Mouse (Mus musculus) embryonic facial prominence, embryonic 14.5 days (tissue): ENCODE results near the gene Nacc1. TPM values are rescaled to one million over a fixed set of nuclear protein-coding genes. Genes with fewer than 3 reads are reported as not detected.
"Not testable (repeated sequence)": the region's sequence is repeated elsewhere in the genome, so short reads cannot be mapped to it uniquely, and the experiment has no call there.

Source experiments
- ATAC-seq: fragments of 200-750 bp; cut with Nextera tagmentation; 2 replicates; pipeline ENCODE4 v1.8.0; 2017; ENCODE audit warnings: low read depth, moderate number of reproducible peaks, moderate TSS enrichment
- DNase-seq: peaks from one replicate; pipeline ENCODE4 v3.0.0-alpha.2; 2015; ENCODE audit warnings: low spot score
- H3K27ac ChIP-seq: fragments of 300-500 bp; sonication (generic); replicated peaks from 2 replicates; pipeline ENCODE4 v1.5.1; 2014; ENCODE audit warnings: low read depth, mild to moderate bottlenecking, low read length, moderate library complexity
- H3K27me3 ChIP-seq: fragments of 300-500 bp; sonication (generic); replicated peaks from 2 replicates; pipeline ENCODE4 v1.6.1; 2014; ENCODE audit warnings: low read length; ENCODE audit not compliant: control insufficient read depth, insufficient read depth
- H3K36me3 ChIP-seq: fragments of 300-500 bp; sonication (generic); 2 replicates; pipeline ENCODE4 v1.6.1; 2014; ENCODE audit warnings: low read length, mixed read lengths; ENCODE audit not compliant: control insufficient read depth, insufficient read depth
- H3K4me1 ChIP-seq: fragments of 300-500 bp; sonication (generic); 2 replicates; pipeline ENCODE4 v1.6.1; 2014; ENCODE audit warnings: antibody characterized with exemption, low read length; ENCODE audit not compliant: control insufficient read depth, insufficient read depth
- H3K4me2 ChIP-seq: fragments of 300-500 bp; sonication (generic); 2 replicates; pipeline ENCODE4 v1.6.1; 2014; ENCODE audit warnings: low read depth, mild to moderate bottlenecking, low read length, moderate library complexity, mixed read lengths
- H3K4me3 ChIP-seq: fragments of 300-500 bp; sonication (generic); 2 replicates; pipeline ENCODE4 v1.5.1; 2014; ENCODE audit warnings: low read depth, mild to moderate bottlenecking, low read length
- H3K9ac ChIP-seq: fragments of 300-500 bp; sonication (generic); 2 replicates; pipeline ENCODE4 v1.6.1; 2014; ENCODE audit warnings: low read depth, mild to moderate bottlenecking, low read length, moderate library complexity, mixed read lengths
- H3K9me3 ChIP-seq: fragments of 300-500 bp; sonication (generic); 2 replicates; pipeline ENCODE4 v1.6.1; 2016; ENCODE audit warnings: low read length; ENCODE audit not compliant: control insufficient read depth
- WGBS: fragments of 180-500 bp; shearing (Covaris S2); extraction: QIAGEN DNeasy Blood & Tissue Kit; methylation state at CpG from one replicate; pipeline ENCODE4 v1.1.7; 2014; 5-methylcytosine and 5-hydroxymethylcytosine counted together
- polyA plus RNA-seq: library from polyadenylated mRNA; unstranded; fragments of >200 nt; fragmentation: Nextera tagmentation; extraction: Ambion mirVana; gene quantifications from 2 replicates; pipeline ENCODE4 v1.2.1, GENCODE M21; 2014

Nacc1 gene
- polyA plus RNA-seq, 1 experiment from 2014 or later = 19.7 TPM

- no peak overlapping the region for H3K27ac ChIP-seq
- DNase-seq = no peak
- no peak for ATAC-seq
- no peaks in the 10 kb centered on the region for H3K9me3 ChIP-seq
- H3K27me3 ChIP-seq = no peaks in the 10 kb centered on the region
- H3K4me2 ChIP-seq = no peak overlapping the region
- 49% methylated on average over 10 of the region's 10 CpGs for WGBS
- H3K4me1 ChIP-seq = peaks cover 19% of the 10 kb centered on the region
- no peak overlapping the region for H3K4me3 ChIP-seq
- no peaks in the 10 kb centered on the region for H3K36me3 ChIP-seq
- H3K9ac ChIP-seq = 0 out of 2 replicates have a peak overlapping the region, but pooled peaks have one; percentile 14
Observed at GRCm38 (mm10) chr8:84633841-84634584, 53.6 kb downstream of the Nacc1 start.

GRCm38 (mm10) chr8:84631813-84632212 is 55.8 kb downstream of the Nacc1 start:
- WGBS = 90% methylated on average over 3 of the region's 4 CpGs
- no peak overlapping the region for H3K9ac ChIP-seq
- H3K27me3 ChIP-seq = no peaks in the 10 kb centered on the region
- H3K4me3 ChIP-seq = no peak overlapping the region
- no peak overlapping the region for H3K27ac ChIP-seq
- H3K36me3 ChIP-seq = no peaks in the 10 kb centered on the region
- DNase-seq = no peak
- no peak for ATAC-seq
- no peaks in the 10 kb centered on the region for H3K9me3 ChIP-seq
- H3K4me1 ChIP-seq = peaks cover 15% of the 10 kb centered on the region
- no peak overlapping the region for H3K4me2 ChIP-seq

- 81% methylated on average over 4 of the region's 4 CpGs for WGBS
- no peak for DNase-seq
- H3K4me1 ChIP-seq = peaks cover 5% of the 10 kb centered on the region
- no peak for ATAC-seq
- no peaks in the 10 kb centered on the region for H3K9me3 ChIP-seq
- no peak overlapping the region for H3K27ac ChIP-seq
- H3K9ac ChIP-seq = no peak overlapping the region
- H3K27me3 ChIP-seq = no peaks in the 10 kb centered on the region
- H3K4me2 ChIP-seq = no peak overlapping the region
- H3K36me3 ChIP-seq = no peaks in the 10 kb centered on the region
- H3K4me3 ChIP-seq = no peak overlapping the region
Observed at GRCm38 (mm10) chr8:84630145-84630544, 57.5 kb downstream of the Nacc1 start.

- Histone ChIP-seq H3K27ac (no peak overlapping the region), H3K4me1 (no peaks in the 10 kb centered on the region), H3K4me2 (no peak overlapping the region), H3K36me3 (no peaks in the 10 kb centered on the region), H3K27me3 (no peaks in the 10 kb centered on the region), H3K4me3 (no peak overlapping the region), H3K9ac (no peak overlapping the region; the same call in 1 of the 2 replicates), H3K9me3 (no peaks in the 10 kb centered on the region)
- ATAC-seq (no peak), DNase-seq (no peak)
- 75% methylated on average over 11 of the region's 11 CpGs for WGBS
Observed at GRCm38 (mm10) chr8:84629586-84629985, 58.1 kb downstream of the Nacc1 start.

- not testable (repeated sequence) for H3K27ac ChIP-seq, ATAC-seq, H3K27me3 ChIP-seq, H3K9ac ChIP-seq, H3K4me1 ChIP-seq, DNase-seq, H3K4me2 ChIP-seq, H3K36me3 ChIP-seq, H3K4me3 ChIP-seq, H3K9me3 ChIP-seq
- WGBS = 81% methylated on average over 4 of the region's 4 CpGs
Observed at GRCm38 (mm10) chr8:84623425-84623824, 64.2 kb downstream of the Nacc1 start.

- H3K4me1 ChIP-seq = peaks cover 6% of the 10 kb centered on the region; the same call in 1 of the 2 replicates
- ATAC-seq = no peak
- 72% methylated on average over 8 of the region's 8 CpGs for WGBS
Observed at GRCm38 (mm10) chr8:84621102-84621625, 66.5 kb downstream of the Nacc1 start.

More at GRCm38 (mm10) chr8:84621102-84621625, 66.5 kb downstream of the Nacc1 start:
- H3K36me3 ChIP-seq = no peaks in the 10 kb centered on the region
- no peak overlapping the region for H3K9ac ChIP-seq
- no peak for DNase-seq
- H3K27me3 ChIP-seq = no peaks in the 10 kb centered on the region
- no peaks in the 10 kb centered on the region for H3K9me3 ChIP-seq
- H3K4me3 ChIP-seq = no peak overlapping the region
- H3K4me2 ChIP-seq = no peak overlapping the region
- H3K27ac ChIP-seq = no peak overlapping the region

Other genes starting within 250 kb of the Nacc1 start
- gene Ier2, start 25.0 kb downstream of the Nacc1 start, polyA plus RNA-seq = 45.9 and 50.3 TPM in 2 replicates
- 55.8 and 73.2 TPM in 2 replicates for gene Trmt1, start 1.6 kb downstream of the Nacc1 start, polyA plus RNA-seq
- 5.8 and 6.8 TPM in 2 replicates for gene Lyl1, start 13.6 kb upstream of the Nacc1 start, polyA plus RNA-seq
- 2.0 and 2.7 TPM in 2 replicates for gene G430095P16Rik, start 35.1 kb upstream of the Nacc1 start, polyA plus RNA-seq
- gene Nfix, start 112.5 kb upstream of the Nacc1 start, polyA plus RNA-seq = 64.0 and 67.4 TPM in 2 replicates
- gene Dand5, start 135.0 kb upstream of the Nacc1 start, polyA plus RNA-seq = 5.8 and 6.8 TPM in 2 replicates
- gene Gadd45gip1, start 143.7 kb upstream of the Nacc1 start, polyA plus RNA-seq = 41.3 and 41.5 TPM in 2 replicates
- 109 and 111 TPM in 2 replicates for gene Rad23a, start 152.8 kb upstream of the Nacc1 start, polyA plus RNA-seq
- gene Calr, start 159.1 kb upstream of the Nacc1 start, polyA plus RNA-seq = 805 and 891 TPM in 2 replicates
- gene Farsa, start 169.1 kb upstream of the Nacc1 start, polyA plus RNA-seq = 67.1 and 76.5 TPM in 2 replicates
- gene Syce2, start 184.2 kb upstream of the Nacc1 start, polyA plus RNA-seq = 68.5 and 71.8 TPM in 2 replicates
- gene Gcdh, start 206.1 kb upstream of the Nacc1 start, polyA plus RNA-seq = 27.3 and 33.2 TPM in 2 replicates
- gene Klf1, start 214.1 kb upstream of the Nacc1 start, polyA plus RNA-seq = 2.1 and 2.2 TPM in 2 replicates
- 10.1 and 11.5 TPM in 2 replicates for gene Dnase2a, start 220.7 kb upstream of the Nacc1 start, polyA plus RNA-seq
- gene Mast1, start 249.5 kb upstream of the Nacc1 start, polyA plus RNA-seq = 3.4 and 3.6 TPM in 2 replicates